Mouse (Mus musculus): ENCODE measurements at regions not wholly inside any gene's neighbourhood (a gene's known extent, or its start where the extent isn't known, plus 50 kb on each side); places are given as distances from the start of the nearest gene placed in this dataset.

DNA sequence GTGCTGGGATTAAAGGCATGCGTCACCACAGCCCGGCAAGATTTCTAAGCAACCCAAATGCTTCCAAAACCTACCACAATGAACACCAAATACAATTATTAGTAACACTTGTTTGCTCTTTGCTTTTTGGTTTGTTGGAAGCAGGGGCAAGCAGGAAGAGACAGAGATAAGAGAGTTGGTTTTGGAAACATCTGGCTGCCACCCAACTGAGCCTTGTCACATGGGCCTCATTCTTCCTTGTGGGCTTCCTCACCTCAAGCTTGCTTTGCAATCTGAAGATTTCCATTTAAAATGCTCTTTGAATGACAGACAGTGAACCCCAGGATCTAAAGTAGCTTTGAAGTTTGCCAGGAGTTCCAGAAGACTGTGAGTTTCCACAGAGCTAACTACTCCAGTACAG, 60.6 kb upstream of the Tle4 start:
- in situ Hi-C loops (cut with MboI; ENCODE audit: unreplicated experiment in 2 of 2), result no loop called here

DNA sequence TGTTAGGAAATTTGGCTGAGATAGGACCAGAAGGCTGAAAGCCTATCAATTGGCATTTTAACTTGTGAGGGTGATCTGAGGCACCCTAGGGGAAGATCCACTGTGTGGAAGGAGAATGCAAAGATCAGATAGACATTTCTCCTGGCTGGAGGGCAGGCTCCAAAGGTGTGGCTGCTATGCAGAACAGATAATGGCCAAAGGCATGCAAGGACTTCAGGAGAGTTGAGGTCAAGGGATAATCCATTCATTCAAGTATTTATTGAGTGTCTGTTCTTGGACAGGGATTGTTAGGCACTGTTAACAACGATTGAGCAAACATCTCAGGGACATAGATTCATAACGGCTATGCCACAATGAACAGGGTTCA, 58.2 kb upstream of the Tle4 start:
- in situ Hi-C loops (cut with MboI; ENCODE audit: unreplicated experiment in 2 of 2), result no loop called here

DNA sequence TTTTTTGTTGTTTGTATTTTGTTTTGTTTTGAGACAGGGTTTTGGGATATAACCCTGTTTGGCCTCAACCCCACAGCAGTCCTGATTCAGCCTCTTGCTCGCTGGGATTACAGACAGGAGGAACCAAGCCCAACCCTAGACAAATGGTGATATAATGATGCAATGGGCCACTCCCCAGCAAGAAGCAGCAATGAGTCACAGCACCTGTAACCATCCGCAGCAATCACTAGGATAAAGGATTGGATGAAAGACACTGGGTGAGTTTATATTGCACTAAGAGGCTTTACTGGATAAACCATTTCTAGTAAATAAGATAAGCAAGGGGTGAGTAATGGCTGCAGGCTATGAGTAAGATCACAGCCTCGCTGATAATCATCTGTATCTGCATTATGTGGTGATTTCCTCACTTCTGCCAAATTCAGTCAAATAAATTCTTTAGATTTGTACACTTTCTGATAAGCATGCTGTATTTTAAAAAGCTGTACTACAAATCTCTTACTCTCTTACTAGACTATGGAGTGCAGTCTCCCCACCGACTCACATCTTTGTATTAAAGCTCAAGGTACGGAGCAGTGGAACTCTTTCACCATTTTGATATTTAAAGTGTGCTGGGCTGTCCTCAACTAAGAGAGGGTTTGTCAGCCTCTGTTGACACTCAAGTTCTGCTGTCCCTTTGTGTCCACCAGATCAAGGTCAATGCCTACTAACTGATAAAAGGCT, 57.6 kb upstream of the Tle4 start:
- in situ Hi-C loops (cut with MboI; ENCODE audit: unreplicated experiment in 2 of 2), result no loop called here

All from v-Abl transformed pro-B cells (cell line).